Mouse (Mus musculus): ENCODE measurements around the gene Crim1.

Crim1 gene

GRCm38 (mm10) chr17:78388101-78388847, 188.2 kb downstream of the Crim1 start:
- no peak for DNase-seq

GRCm38 (mm10) chr17:78389573-78389972, 189.5 kb downstream of the Crim1 start:
- DNase-seq, result no peak

DNA sequence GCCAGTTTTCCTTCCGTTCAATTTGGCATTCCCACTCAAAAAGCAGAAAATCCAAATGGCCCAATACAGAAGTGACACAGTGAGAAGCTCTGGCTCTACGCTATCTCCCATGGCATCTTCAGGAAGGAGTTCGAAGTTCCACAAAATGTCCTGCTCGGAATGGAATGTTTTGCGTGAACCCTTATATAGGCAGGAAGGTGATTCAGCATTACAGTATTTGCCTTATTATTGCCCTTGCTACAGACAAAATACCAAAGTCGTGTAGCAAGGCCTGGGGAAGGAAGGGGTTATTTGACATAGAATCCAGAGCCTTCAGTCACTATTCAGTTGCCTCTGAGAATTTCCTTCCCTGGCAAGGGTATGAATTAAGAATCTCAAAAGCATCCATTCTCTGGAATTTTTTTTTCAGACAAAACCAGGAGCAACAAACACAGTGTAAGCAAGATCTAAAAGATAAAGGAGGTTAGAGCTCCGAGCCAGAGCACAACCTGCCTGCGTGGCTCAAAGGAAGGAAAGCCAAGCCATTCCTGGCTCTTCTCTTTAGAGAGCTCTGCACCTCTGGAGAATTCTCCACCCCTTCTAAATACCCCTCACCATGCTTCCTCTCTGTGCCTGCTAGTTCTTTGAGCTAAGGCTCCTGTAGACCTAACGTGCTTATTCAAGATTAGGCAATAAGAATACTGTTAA, 192.5 kb downstream of the Crim1 start:
- no peak for DNase-seq

GRCm38 (mm10) chr17:78400130-78400840, 200.2 kb downstream of the Crim1 start:
- DNase-seq, result no peak

DNA sequence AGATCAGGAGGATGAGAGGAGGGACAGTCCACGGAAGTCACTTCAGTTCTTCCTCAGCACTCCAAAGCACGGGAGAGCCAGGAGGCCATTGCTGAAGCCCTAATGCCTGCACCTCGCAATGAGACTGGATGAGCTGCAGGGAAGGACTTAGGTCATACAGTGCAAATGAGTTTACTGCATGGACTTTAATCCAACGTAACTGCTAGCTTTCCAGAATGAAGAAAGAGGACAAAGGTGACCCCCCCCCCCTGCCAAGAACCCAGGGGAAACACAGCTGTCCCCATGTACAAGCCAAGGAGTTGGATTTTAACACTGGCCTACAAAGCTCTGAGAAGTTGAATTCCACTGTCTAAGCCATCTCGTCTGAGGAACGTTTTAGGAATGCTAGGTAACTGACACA, 201.3 kb downstream of the Crim1 start:
- no peak for DNase-seq

- DNase-seq, result peak; percentile 89
Observed at GRCm38 (mm10) chr17:78401713-78402112, 201.7 kb downstream of the Crim1 start.

- no peak for DNase-seq
Observed at GRCm38 (mm10) chr17:78402174-78402573, 202.1 kb downstream of the Crim1 start.

DNA sequence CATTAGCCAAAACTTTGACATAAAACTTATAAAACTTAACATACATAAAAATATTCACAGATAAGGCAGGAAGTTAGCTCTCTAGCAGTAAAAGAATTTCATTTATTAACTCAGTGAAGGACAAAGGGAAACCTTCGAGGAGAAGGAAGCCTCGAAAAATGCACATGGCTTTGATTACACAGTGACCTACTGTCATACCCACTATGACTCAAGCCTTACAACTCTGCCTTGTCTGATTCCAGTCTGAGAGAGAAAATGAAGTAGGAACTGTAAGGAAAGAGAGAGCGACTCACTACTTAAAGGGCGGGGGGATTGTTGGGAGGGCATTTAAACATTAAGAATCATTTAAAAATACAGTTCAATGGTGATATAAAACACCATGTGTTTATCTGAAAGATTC, 203.2 kb downstream of the Crim1 start:
- DNase-seq, result no peak

- DNase-seq, result no peak
Observed at GRCm38 (mm10) chr17:78403804-78404203, 203.8 kb downstream of the Crim1 start.

- DNase-seq, result peak; percentile 96
Observed at GRCm38 (mm10) chr17:78405336-78405735, 205.3 kb downstream of the Crim1 start.

GRCm38 (mm10) chr17:78406854-78407253, 206.8 kb downstream of the Crim1 start:
- DNase-seq, result no peak

GRCm38 (mm10) chr17:78407581-78407980, 207.5 kb downstream of the Crim1 start:
- no peak for DNase-seq

- no peak for DNase-seq
Observed at GRCm38 (mm10) chr17:78408386-78408785, 208.3 kb downstream of the Crim1 start.

GRCm38 (mm10) chr17:78409900-78410299, 209.9 kb downstream of the Crim1 start:
- peak; percentile 43 for DNase-seq

- no peak for DNase-seq
Observed at GRCm38 (mm10) chr17:78415255-78415654, 215.2 kb downstream of the Crim1 start.

DNA sequence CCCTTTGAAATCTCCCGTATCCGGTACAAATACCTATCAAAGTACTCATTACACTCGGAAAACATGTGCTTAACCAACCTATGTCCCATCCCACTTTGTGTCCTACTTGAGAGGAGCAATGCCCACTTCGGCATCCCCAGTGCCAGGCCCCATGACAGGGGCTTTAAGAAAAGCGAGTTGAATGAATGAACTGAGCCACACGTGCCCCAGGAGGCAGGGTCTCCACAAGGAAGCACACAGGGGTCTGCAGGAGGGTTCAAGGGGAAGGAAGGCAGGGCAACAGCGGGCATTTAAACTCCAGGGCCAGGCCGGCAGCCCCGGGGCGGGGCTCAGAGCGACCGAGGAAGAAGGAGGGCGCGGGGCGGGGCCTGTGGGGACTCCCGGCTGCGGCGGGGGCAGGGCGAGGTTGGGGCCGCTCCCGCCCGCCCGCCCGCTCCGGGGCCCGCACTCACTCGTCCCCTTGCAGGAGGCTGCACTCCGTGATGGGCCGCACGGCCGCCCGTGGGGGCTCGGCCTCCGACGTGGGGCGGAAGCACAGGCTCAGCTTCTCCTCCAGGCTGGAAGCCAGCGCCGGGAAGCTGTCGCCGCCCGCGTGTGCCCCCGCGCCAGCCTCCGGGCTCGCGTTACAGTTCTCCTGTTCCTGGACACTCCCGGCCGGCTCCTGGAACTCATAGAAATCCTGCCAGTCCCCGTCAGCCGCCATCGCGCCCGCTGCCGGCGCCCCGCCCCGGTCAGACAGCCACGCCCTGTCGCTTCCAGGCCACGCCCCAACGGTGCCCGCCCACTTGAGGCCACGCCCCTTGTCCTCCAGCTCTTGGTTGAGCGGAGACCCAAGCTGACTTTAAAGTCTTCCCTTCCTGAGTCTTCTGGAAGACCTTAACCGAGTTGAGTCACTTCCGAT, 217.6 kb downstream of the Crim1 start, which contains the start of gene Fez2:
Gene Fez2 (minus strand): TSS at position 772 of the 901 bp plus-strand sequence.
- DNase-seq, result peak; percentile 92

DNA sequence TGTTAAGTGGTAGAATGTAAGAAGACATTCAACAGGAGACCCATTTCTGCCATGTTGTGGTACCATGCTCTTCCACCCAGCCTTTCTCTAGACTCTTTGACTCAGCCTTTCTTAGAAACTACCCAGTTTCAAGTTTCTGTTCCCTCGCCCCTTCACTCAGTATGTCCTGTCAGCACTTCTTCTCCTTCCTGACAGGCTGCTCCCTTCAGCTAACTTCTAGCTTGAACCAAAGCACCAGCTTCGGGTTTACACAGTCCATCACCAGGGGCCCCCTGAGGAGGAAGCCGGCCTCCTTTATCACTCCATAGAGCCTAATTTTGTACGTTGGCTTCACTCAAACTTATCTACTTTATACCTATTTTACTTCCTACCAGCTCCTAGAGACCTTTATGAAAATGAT, 219.2 kb downstream of the Crim1 start:
- no peak for DNase-seq

GRCm38 (mm10) chr17:78425026-78425425, 225.0 kb downstream of the Crim1 start:
- no peak for DNase-seq
